Mouse (Mus musculus): ENCODE results near the gene Slc26a10. TPM values are rescaled to one million over a fixed set of nuclear protein-coding genes. Genes with fewer than 3 reads are reported as not detected.
"Not testable (repeated sequence)": the region's sequence is repeated elsewhere in the genome, so short reads cannot be mapped to it uniquely, and the experiment has no call there.

The Slc26a10 gene
- polyA plus RNA-seq, 1 experiment from 2014 or later, result 0.36 TPM

GRCm38 (mm10) chr10:127134394-127135035 is 45.9 kb downstream of the Slc26a10 start:
- not testable (repeated sequence) for H3K9me3 ChIP-seq (ENCODE audit: control insufficient read depth, low read length); H3K36me3 ChIP-seq (ENCODE audit: control insufficient read depth, insufficient read depth, low read length); H3K4me1 ChIP-seq (ENCODE audit: control insufficient read depth, insufficient read depth, low read length); H3K4me3 ChIP-seq (ENCODE audit: low read depth, low read length); H3K9ac ChIP-seq (ENCODE audit: low read length); ATAC-seq (ENCODE audit: insufficient read depth, low FRiP score, low TSS enrichment); H3K27me3 ChIP-seq (ENCODE audit: control insufficient read depth, insufficient read depth, low read length); DNase-seq (ENCODE audit: low spot score); H3K27ac ChIP-seq (ENCODE audit: low read depth, low read length); H3K4me2 ChIP-seq (ENCODE audit: low read depth)
- 91% methylated on average over 3 of the region's 3 CpGs for WGBS

- no peaks in the 10 kb centered on the region for H3K36me3 ChIP-seq (ENCODE audit: control insufficient read depth, insufficient read depth, low read length)
- H3K4me1 ChIP-seq (ENCODE audit: control insufficient read depth, insufficient read depth, low read length), result no peaks in the 10 kb centered on the region
- ATAC-seq (ENCODE audit: insufficient read depth, low FRiP score, low TSS enrichment) (no peak), DNase-seq (ENCODE audit: low spot score) (no peak)
- H3K9ac ChIP-seq (ENCODE audit: low read length), result no peak overlapping the region
- H3K27me3 ChIP-seq (ENCODE audit: control insufficient read depth, insufficient read depth, low read length), result no peaks in the 10 kb centered on the region
- H3K4me2 ChIP-seq (ENCODE audit: low read depth), result no peak overlapping the region
- WGBS, result 69% methylated on average over 5 of the region's 5 CpGs
- H3K27ac ChIP-seq (ENCODE audit: low read depth, low read length), result no peak overlapping the region
- H3K9me3 ChIP-seq (ENCODE audit: control insufficient read depth, low read length), result no peaks in the 10 kb centered on the region
- no peak overlapping the region for H3K4me3 ChIP-seq (ENCODE audit: low read depth, low read length)
These were observed 48.0 kb downstream of the Slc26a10 start for GRCm38 (mm10) chr10:127132469-127132868.

GRCm38 (mm10) chr10:127129431-127129830 is 51.0 kb downstream of the Slc26a10 start:
- no peak for ATAC-seq (ENCODE audit: insufficient read depth, low FRiP score, low TSS enrichment)

GRCm38 (mm10) chr10:127127711-127128279 is 52.6 kb downstream of the Slc26a10 start:
- peaks cover 6% of the 10 kb centered on the region; the same call in 1 of the 2 replicates for H3K4me1 ChIP-seq (ENCODE audit: control insufficient read depth, insufficient read depth, low read length)
- H3K4me2 ChIP-seq (ENCODE audit: low read depth), result no peak overlapping the region
- H3K36me3 ChIP-seq (ENCODE audit: control insufficient read depth, insufficient read depth, low read length), result no peaks in the 10 kb centered on the region
- no peak overlapping the region for H3K4me3 ChIP-seq (ENCODE audit: low read depth, low read length)
- ATAC-seq (ENCODE audit: insufficient read depth, low FRiP score, low TSS enrichment), result no peak
- H3K9me3 ChIP-seq (ENCODE audit: control insufficient read depth, low read length), result no peaks in the 10 kb centered on the region
- H3K9ac ChIP-seq (ENCODE audit: low read length), result no peak overlapping the region
- DNase-seq (ENCODE audit: low spot score), result no peak
- no peak overlapping the region for H3K27ac ChIP-seq (ENCODE audit: low read depth, low read length)
- 85% methylated on average over 7 of the region's 7 CpGs for WGBS
- H3K27me3 ChIP-seq (ENCODE audit: control insufficient read depth, insufficient read depth, low read length), result no peaks in the 10 kb centered on the region

More at GRCm38 (mm10) chr10:127129431-127129830, 51.0 kb downstream of the Slc26a10 start:
- H3K9ac ChIP-seq (ENCODE audit: low read length), result no peak overlapping the region
- DNase-seq (ENCODE audit: low spot score), result no peak
- H3K4me2 ChIP-seq (ENCODE audit: low read depth), result no peak overlapping the region
- no peaks in the 10 kb centered on the region for H3K36me3 ChIP-seq (ENCODE audit: control insufficient read depth, insufficient read depth, low read length)
- no peaks in the 10 kb centered on the region for H3K27me3 ChIP-seq (ENCODE audit: control insufficient read depth, insufficient read depth, low read length)
- no peaks in the 10 kb centered on the region for H3K4me1 ChIP-seq (ENCODE audit: control insufficient read depth, insufficient read depth, low read length)
- no peak overlapping the region for H3K27ac ChIP-seq (ENCODE audit: low read depth, low read length)
- no peaks in the 10 kb centered on the region for H3K9me3 ChIP-seq (ENCODE audit: control insufficient read depth, low read length)
- H3K4me3 ChIP-seq (ENCODE audit: low read depth, low read length), result no peak overlapping the region
- WGBS, result 71% methylated on average over 4 of the region's 4 CpGs

GRCm38 (mm10) chr10:127126579-127126978 is 53.9 kb downstream of the Slc26a10 start:
- Histone ChIP-seq H3K27ac (ENCODE audit: low read depth, low read length) (no peak overlapping the region), H3K4me2 (ENCODE audit: low read depth) (no peak overlapping the region), H3K4me1 (ENCODE audit: control insufficient read depth, insufficient read depth, low read length) (peaks cover 8% of the 10 kb centered on the region; the same call in 1 of the 2 replicates), H3K9me3 (ENCODE audit: control insufficient read depth, low read length) (no peaks in the 10 kb centered on the region), H3K36me3 (ENCODE audit: control insufficient read depth, insufficient read depth, low read length) (no peaks in the 10 kb centered on the region), H3K27me3 (ENCODE audit: control insufficient read depth, insufficient read depth, low read length) (no peaks in the 10 kb centered on the region), H3K9ac (ENCODE audit: low read length) (no peak overlapping the region), H3K4me3 (ENCODE audit: low read depth, low read length) (no peak overlapping the region)
- no peak for ATAC-seq (ENCODE audit: insufficient read depth, low FRiP score, low TSS enrichment)
- 92% methylated on average over 5 of the region's 5 CpGs for WGBS
- DNase-seq (ENCODE audit: low spot score), result no peak

GRCm38 (mm10) chr10:127125210-127126001 is 55.0 kb downstream of the Slc26a10 start:
- Histone ChIP-seq H3K4me3 (ENCODE audit: low read depth, low read length) (no peak overlapping the region), H3K9me3 (ENCODE audit: control insufficient read depth, low read length) (no peaks in the 10 kb centered on the region), H3K4me1 (ENCODE audit: control insufficient read depth, insufficient read depth, low read length) (peaks cover 10% of the 10 kb centered on the region), H3K9ac (ENCODE audit: low read length) (no peak overlapping the region), H3K27ac (ENCODE audit: low read depth, low read length) (no peak overlapping the region), H3K4me2 (ENCODE audit: low read depth) (no peak overlapping the region), H3K27me3 (ENCODE audit: control insufficient read depth, insufficient read depth, low read length) (no peaks in the 10 kb centered on the region), H3K36me3 (ENCODE audit: control insufficient read depth, insufficient read depth, low read length) (no peaks in the 10 kb centered on the region)
- DNase-seq (ENCODE audit: low spot score) (peak; percentile 21), ATAC-seq (ENCODE audit: insufficient read depth, low FRiP score, low TSS enrichment) (no peak)
- WGBS, result 79% methylated on average over 9 of the region's 9 CpGs

- Histone ChIP-seq H3K36me3 (ENCODE audit: control insufficient read depth, insufficient read depth, low read length) (0 out of 2 replicates have a peak, but pooled peaks cover 4% of the 10 kb centered on the region), H3K9me3 (ENCODE audit: control insufficient read depth, low read length) (no peaks in the 10 kb centered on the region), H3K27me3 (ENCODE audit: control insufficient read depth, insufficient read depth, low read length) (no peaks in the 10 kb centered on the region), H3K9ac (ENCODE audit: low read length) (0 out of 2 replicates have a peak overlapping the region, but pooled peaks have one; percentile 39), H3K4me3 (ENCODE audit: low read depth, low read length) (peak overlapping the region; percentile 19), H3K27ac (ENCODE audit: low read depth, low read length) (no peak overlapping the region), H3K4me2 (ENCODE audit: low read depth) (peak overlapping the region; percentile 49), H3K4me1 (ENCODE audit: control insufficient read depth, insufficient read depth, low read length) (peaks cover 15% of the 10 kb centered on the region)
- ATAC-seq (ENCODE audit: insufficient read depth, low FRiP score, low TSS enrichment) (no peak), DNase-seq (ENCODE audit: low spot score) (peak; percentile 62)
- 12% methylated on average over 4 of the region's 4 CpGs for WGBS
These were observed 57.0 kb downstream of the Slc26a10 start for GRCm38 (mm10) chr10:127123436-127123805.

- peak overlapping the region; percentile 39; the same call in 1 of the 2 replicates for H3K9ac ChIP-seq (ENCODE audit: low read length)
- peaks cover 15% of the 10 kb centered on the region for H3K4me1 ChIP-seq (ENCODE audit: control insufficient read depth, insufficient read depth, low read length)
- DNase-seq (ENCODE audit: low spot score), result peak; percentile 54
- H3K27me3 ChIP-seq (ENCODE audit: control insufficient read depth, insufficient read depth, low read length), result no peaks in the 10 kb centered on the region
- no peaks in the 10 kb centered on the region for H3K9me3 ChIP-seq (ENCODE audit: control insufficient read depth, low read length)
- 12% methylated on average over 13 of the region's 13 CpGs for WGBS
- H3K4me2 ChIP-seq (ENCODE audit: low read depth), result peak overlapping the region; percentile 49
- no peak for ATAC-seq (ENCODE audit: insufficient read depth, low FRiP score, low TSS enrichment)
- peak overlapping the region; percentile 19 for H3K4me3 ChIP-seq (ENCODE audit: low read depth, low read length)
- 0 out of 2 replicates have a peak, but pooled peaks cover 4% of the 10 kb centered on the region for H3K36me3 ChIP-seq (ENCODE audit: control insufficient read depth, insufficient read depth, low read length)
- H3K27ac ChIP-seq (ENCODE audit: low read depth, low read length), result 0 out of 2 replicates have a peak overlapping the region, but pooled peaks have one; percentile 34
These were observed 57.5 kb downstream of the Slc26a10 start for GRCm38 (mm10) chr10:127122784-127123435.

Data from neural tube, embryonic 11.5 days (tissue).